Comparison of ENCODE assay signal across 20 mouse cellular contexts in the genomic region with DNA sequence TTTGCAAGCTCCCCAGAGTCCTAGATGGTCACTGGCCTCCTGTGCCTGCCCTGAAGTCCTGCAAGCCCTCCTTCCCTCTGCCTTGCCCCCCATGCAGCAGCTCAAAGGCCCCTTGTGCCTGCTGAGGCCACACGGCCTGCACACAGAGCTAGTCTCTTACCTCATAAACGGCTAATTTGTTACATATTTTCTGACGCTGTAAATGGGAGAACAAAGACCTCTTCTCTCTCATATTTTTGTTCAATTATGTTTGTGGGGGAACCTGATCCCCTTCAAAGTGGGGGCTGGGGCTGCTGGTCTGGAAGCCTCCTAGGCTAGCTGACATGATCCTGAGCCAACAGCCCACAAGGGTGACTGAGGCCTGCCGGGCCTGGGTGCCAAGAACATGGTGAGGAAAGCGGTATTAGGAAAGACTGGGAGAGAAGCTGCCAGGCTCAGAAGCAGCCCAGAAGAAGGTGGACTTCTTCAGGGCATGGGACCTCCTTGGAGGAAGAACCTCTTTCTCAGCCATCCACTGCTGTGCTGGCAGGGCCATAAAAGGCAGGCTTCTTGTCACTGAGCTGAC.
DNase-seq lines count a peak whose midpoint lies in the region; ATAC-seq and TF ChIP-seq lines count a peak whose summit lies in the region.
"Had no signal": no experiment of that assay in that cellular context is flagged by ENCODE, and none has a peak within 500 bp of the region (broad histone marks: within the 10 kb centered on the region; RNA-seq: fewer than 3 reads in every experiment).

No protein-coding gene starts in this region.

- no peak for TF ChIP-seq POLR2A in testis, adult 2 months (IDR thresholded peaks at IDR 0.05; ENCODE audit: control insufficient read depth, low read depth, low read length)

- H3K9me3 ChIP-seq in intestine, embryonic 16.5 days (ENCODE audit: control insufficient read depth, low read length) = no peaks in the 10 kb centered on the region
- H3K9me3 ChIP-seq: heart, embryonic 13.5 days; liver, embryonic 15.5 days; midbrain, embryonic 12.5 days; stomach, embryonic 15.5 days had no signal

- H3K4me1 ChIP-seq in testis, adult 2 months (ENCODE audit: control insufficient read depth, insufficient read depth, low read length) = no peaks in the 10 kb centered on the region
- no peaks in the 10 kb centered on the region for H3K4me1 ChIP-seq in intestine, embryonic 16.5 days (ENCODE audit: control insufficient read depth, insufficient read depth, low read length)
- H3K4me1 ChIP-seq: liver, embryonic 15.5 days; stomach, embryonic 15.5 days had no signal

- H3K9ac ChIP-seq in intestine, embryonic 16.5 days (ENCODE audit: low read depth, low read length) = no peak overlapping the region
- H3K9ac ChIP-seq: heart, embryonic 13.5 days; liver, embryonic 15.5 days; midbrain, embryonic 12.5 days; stomach, embryonic 15.5 days had no signal

- no peaks in the 10 kb centered on the region for H3K27me3 ChIP-seq in testis, adult 2 months (ENCODE audit: control insufficient read depth, insufficient read depth, low read length)
- no peaks in the 10 kb centered on the region for H3K27me3 ChIP-seq in intestine, embryonic 16.5 days (replicated peaks; ENCODE audit: control insufficient read depth, insufficient read depth, low read length)
- H3K27me3 ChIP-seq: liver, embryonic 15.5 days; midbrain, embryonic 12.5 days; stomach, embryonic 15.5 days had no signal

- peak; percentile 50; the same call in 1 of the 2 replicates for ATAC-seq in intestine, embryonic 16.5 days
- ATAC-seq in erythroid progenitor cell, adult 5-6 weeks (replicated peaks; ENCODE audit: low FRiP score, poor library complexity, severe bottlenecking) = no peak

- DNase-seq in embryo, embryonic 11 days = peak; percentile 30
- no peak for DNase-seq in embryo, embryonic 10 days (ENCODE audit: low spot score)
- DNase-seq in testis, postnatal 10 days (ENCODE audit: low spot score) = no peak
- no peak for DNase-seq in neural tube, embryonic 10.5 days (ENCODE audit: extremely low spot score, low spot score)
- DNase-seq: B cell, adult 2 months; cerebellum, adult 2 months; kidney, adult 11 months; kidney, postnatal 25 days; layer of hippocampus, adult 9-11 months; right cerebral cortex, adult 18-20 months; spleen, adult 18-20 months; thymus, postnatal 36 days had no signal

- WGBS in intestine, embryonic 16.5 days = 64% methylated on average over 5 of the region's 5 CpGs

- H3K27ac ChIP-seq in testis, adult 2 months (ENCODE audit: control insufficient read depth, insufficient read depth, low read depth, low read length) = no peak overlapping the region
- H3K27ac ChIP-seq in intestine, embryonic 16.5 days (ENCODE audit: low read length) = no peak overlapping the region
- H3K27ac ChIP-seq: heart, embryonic 13.5 days; liver, embryonic 15.5 days; midbrain, embryonic 12.5 days; stomach, embryonic 15.5 days had no signal

- H3K36me3 ChIP-seq in testis, adult 2 months (ENCODE audit: control insufficient read depth, insufficient read depth, low read length) = no peaks in the 10 kb centered on the region
- no peaks in the 10 kb centered on the region for H3K36me3 ChIP-seq in intestine, embryonic 16.5 days (ENCODE audit: control insufficient read depth, insufficient read depth, low read length)
- H3K36me3 ChIP-seq: heart, embryonic 13.5 days; liver, embryonic 15.5 days; midbrain, embryonic 12.5 days; stomach, embryonic 15.5 days had no signal

- no peak for TF ChIP-seq CTCF in testis, adult 2 months (IDR thresholded peaks at IDR 0.05; ENCODE audit: control insufficient read depth, insufficient read depth, insufficient replicate concordance, low read depth, low read length)

- H3K4me3 ChIP-seq in testis, adult 2 months (ENCODE audit: control insufficient read depth, low read depth, low read length) = peak overlapping the region; percentile 15
- no peak overlapping the region for H3K4me3 ChIP-seq in intestine, embryonic 16.5 days (ENCODE audit: low read length)
- H3K4me3 ChIP-seq: heart, embryonic 13.5 days; liver, embryonic 15.5 days; midbrain, embryonic 12.5 days; myocyte; stomach, embryonic 15.5 days had no signal

- no peak overlapping the region for H3K4me2 ChIP-seq in intestine, embryonic 16.5 days (ENCODE audit: low read depth, low read length)
- H3K4me2 ChIP-seq: heart, embryonic 13.5 days; liver, embryonic 15.5 days; midbrain, embryonic 12.5 days; stomach, embryonic 15.5 days had no signal
